Mouse (Mus musculus) neural tube, embryonic 12.5 days (tissue): ENCODE measurements around the gene Cdc42ep2. TPM values are rescaled to one million over a fixed set of nuclear protein-coding genes. Genes with fewer than 3 reads are reported as not detected.
"Not testable (repeated sequence)": the region's sequence is repeated elsewhere in the genome, so short reads cannot be mapped to it uniquely, and the experiment has no call there.

ENCODE experiments used
- ATAC-seq: fragments of 200-750 bp; cut with Nextera tagmentation; 2 replicates; pipeline ENCODE4 v1.8.0; 2017; ENCODE audit warnings: low read depth, mild to moderate bottlenecking, moderate TSS enrichment, moderate library complexity; ENCODE audit not compliant: low FRiP score
- H3K27ac ChIP-seq: fragments of 300-500 bp; sonication (generic); 2 replicates; pipeline ENCODE4 v1.5.1; 2016
- H3K27me3 ChIP-seq: fragments of 300-500 bp; sonication (generic); replicated peaks from 2 replicates; pipeline ENCODE4 v1.6.1; 2016; ENCODE audit warnings: mild to moderate bottlenecking
- H3K36me3 ChIP-seq: fragments of 300-500 bp; sonication (generic); 2 replicates; pipeline ENCODE4 v1.6.1; 2016; ENCODE audit warnings: mild to moderate bottlenecking
- H3K4me1 ChIP-seq: fragments of 300-500 bp; sonication (generic); 2 replicates; pipeline ENCODE4 v1.6.1; 2016
- H3K4me2 ChIP-seq: fragments of 300-500 bp; sonication (generic); replicated peaks from 2 replicates; pipeline ENCODE4 v1.6.1; 2016; ENCODE audit warnings: mild to moderate bottlenecking
- H3K4me3 ChIP-seq: fragments of 300-500 bp; sonication (generic); 2 replicates; pipeline ENCODE4 v1.5.1; 2016
- H3K9ac ChIP-seq: fragments of 300-500 bp; sonication (generic); 2 replicates; pipeline ENCODE4 v1.6.1; 2016; ENCODE audit warnings: mild to moderate bottlenecking
- H3K9me3 ChIP-seq: fragments of 300-500 bp; sonication (generic); 2 replicates; pipeline ENCODE4 v1.6.1; 2016; ENCODE audit warnings: mild to moderate bottlenecking
- WGBS: fragments of 180-500 bp; shearing (Covaris S2); methylation state at CpG from one replicate; pipeline ENCODE4 v1.1.7; 2016; 5-methylcytosine and 5-hydroxymethylcytosine counted together
- polyA plus RNA-seq: library from polyadenylated mRNA; unstranded; fragments of >200 nt; fragmentation: Nextera tagmentation; extraction: Ambion mirVana; gene quantifications from 2 replicates; pipeline ENCODE4 v1.2.1, GENCODE M21; 2016

Cdc42ep2 gene
- polyA plus RNA-seq, 1 experiment from 2014 or later = 5.7 TPM

DNA sequence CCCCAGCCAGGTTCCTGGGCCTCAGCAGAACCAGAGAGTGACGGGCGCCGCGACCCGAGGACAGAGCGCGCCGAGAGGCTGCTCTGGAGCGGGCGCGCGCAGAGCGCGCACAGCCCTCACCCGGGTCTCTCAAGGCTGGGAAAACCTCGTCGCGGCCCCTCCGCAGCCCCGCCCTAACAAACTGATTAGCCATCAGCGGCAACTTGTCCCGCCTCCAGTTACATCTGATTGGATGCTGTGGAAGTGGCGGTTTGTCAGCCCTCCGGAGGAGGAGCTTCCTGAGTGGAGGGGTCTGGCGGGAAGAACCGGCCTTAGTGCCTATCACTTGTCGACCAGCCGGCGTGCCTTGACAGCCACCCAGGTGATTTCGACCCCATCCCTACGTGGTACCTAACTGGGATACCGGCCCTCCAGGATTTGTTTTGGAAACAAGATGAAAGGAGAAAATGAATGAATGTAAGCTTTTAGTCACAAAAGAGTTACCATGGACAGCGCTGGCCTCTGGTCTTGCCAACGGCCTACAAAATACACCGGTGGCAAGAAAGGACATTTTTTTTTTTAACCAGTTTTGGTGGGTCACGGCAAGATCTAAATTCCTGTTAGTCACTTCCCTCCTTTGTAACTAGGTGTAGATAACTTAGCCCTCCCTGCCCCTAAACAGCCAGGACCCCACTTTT, 30.5 kb downstream of the Cdc42ep2 start, which contains the start of gene Tigd3:
Gene Tigd3 (minus strand): TSS at position 148 of the 677 bp plus-strand sequence.
- peak within 1 kb of the TSS; percentile 73 for H3K4me3 ChIP-seq
- H3K4me1 ChIP-seq = peaks cover 12% of the 10 kb centered on the region
- H3K27me3 ChIP-seq = no peaks in the 10 kb centered on the region
- peak within 1 kb of the TSS; percentile 89 for H3K9ac ChIP-seq
- no peaks in the 10 kb centered on the region for H3K9me3 ChIP-seq
- peaks cover 31% of the 10 kb centered on the region for H3K36me3 ChIP-seq
- ATAC-seq = peak; percentile 96
- peak within 1 kb of the TSS; percentile 91 for H3K4me2 ChIP-seq
- WGBS = 5% methylated on average over 36 of the region's 36 CpGs
- no peak within 1 kb of the TSS for H3K27ac ChIP-seq

GRCm38 (mm10) chr19:5893282-5894001, 31.2 kb downstream of the Cdc42ep2 start:
- no peaks in the 10 kb centered on the region for H3K9me3 ChIP-seq
- 7% methylated on average over 31 of the region's 31 CpGs for WGBS
- H3K4me2 ChIP-seq = peak overlapping the region; percentile 91
- peaks cover 12% of the 10 kb centered on the region for H3K4me1 ChIP-seq
- no peak overlapping the region for H3K27ac ChIP-seq
- H3K4me3 ChIP-seq = peak overlapping the region; percentile 73
- H3K27me3 ChIP-seq = no peaks in the 10 kb centered on the region
- peak overlapping the region; percentile 89 for H3K9ac ChIP-seq
- peak; percentile 60 for ATAC-seq
- H3K36me3 ChIP-seq = peaks cover 27% of the 10 kb centered on the region

DNA sequence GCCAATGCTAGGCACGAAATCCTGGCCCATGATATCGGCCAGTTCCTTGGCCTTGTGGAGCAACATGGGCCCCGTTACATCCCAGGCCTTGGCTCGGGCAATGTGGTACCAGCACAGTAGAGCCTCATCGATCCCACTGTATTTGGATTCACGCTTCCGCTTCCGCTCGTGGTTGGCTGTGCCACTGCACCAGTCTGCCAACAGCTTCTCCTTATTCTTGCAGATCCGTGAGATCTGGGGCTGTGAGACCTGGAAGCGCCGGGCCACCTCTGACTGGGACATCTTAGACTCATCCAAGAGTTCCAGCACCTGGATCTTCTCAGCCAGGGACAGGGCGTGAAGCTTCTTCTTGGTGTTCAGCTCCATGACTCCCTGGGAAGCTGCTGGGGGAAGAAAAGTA, 31.9 kb downstream of the Cdc42ep2 start:
- peaks cover 23% of the 10 kb centered on the region for H3K36me3 ChIP-seq
- H3K27me3 ChIP-seq = no peaks in the 10 kb centered on the region
- 94% methylated on average over 13 of the region's 13 CpGs for WGBS
- H3K4me1 ChIP-seq = peaks cover 12% of the 10 kb centered on the region
- peak overlapping the region; percentile 91 for H3K4me2 ChIP-seq
- H3K9ac ChIP-seq = peak overlapping the region; percentile 89
- no peak for ATAC-seq
- peak overlapping the region; percentile 73 for H3K4me3 ChIP-seq
- no peak overlapping the region for H3K27ac ChIP-seq
- H3K9me3 ChIP-seq = no peaks in the 10 kb centered on the region

DNA sequence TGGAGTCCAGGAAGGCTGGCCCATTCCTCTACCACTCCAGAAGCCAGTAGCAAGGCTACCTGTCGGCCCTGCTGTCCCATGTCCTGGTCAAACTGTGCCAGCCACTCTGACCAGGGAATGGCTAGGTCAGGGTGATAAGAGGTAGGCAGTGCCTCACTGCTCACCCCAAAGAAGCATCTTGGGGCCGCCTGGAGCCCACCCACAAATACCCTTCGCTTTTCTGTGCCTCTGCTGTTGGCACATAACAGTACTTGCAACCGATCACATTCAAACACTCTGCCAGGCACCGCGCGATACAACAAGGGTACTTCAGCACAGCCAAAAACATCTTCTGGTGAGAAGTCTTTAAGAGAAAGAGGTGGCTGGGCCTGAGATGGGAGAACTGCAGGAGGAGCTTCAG, 32.4 kb downstream of the Cdc42ep2 start:
- peaks cover 21% of the 10 kb centered on the region for H3K36me3 ChIP-seq
- H3K4me2 ChIP-seq = peak overlapping the region; percentile 91; the same call in 1 of the 2 replicates
- no peak for ATAC-seq
- no peak overlapping the region for H3K9ac ChIP-seq
- H3K9me3 ChIP-seq = no peaks in the 10 kb centered on the region
- no peaks in the 10 kb centered on the region for H3K27me3 ChIP-seq
- H3K4me1 ChIP-seq = peaks cover 12% of the 10 kb centered on the region
- no peak overlapping the region for H3K4me3 ChIP-seq
- 93% methylated on average over 7 of the region's 7 CpGs for WGBS
- no peak overlapping the region for H3K27ac ChIP-seq

DNA sequence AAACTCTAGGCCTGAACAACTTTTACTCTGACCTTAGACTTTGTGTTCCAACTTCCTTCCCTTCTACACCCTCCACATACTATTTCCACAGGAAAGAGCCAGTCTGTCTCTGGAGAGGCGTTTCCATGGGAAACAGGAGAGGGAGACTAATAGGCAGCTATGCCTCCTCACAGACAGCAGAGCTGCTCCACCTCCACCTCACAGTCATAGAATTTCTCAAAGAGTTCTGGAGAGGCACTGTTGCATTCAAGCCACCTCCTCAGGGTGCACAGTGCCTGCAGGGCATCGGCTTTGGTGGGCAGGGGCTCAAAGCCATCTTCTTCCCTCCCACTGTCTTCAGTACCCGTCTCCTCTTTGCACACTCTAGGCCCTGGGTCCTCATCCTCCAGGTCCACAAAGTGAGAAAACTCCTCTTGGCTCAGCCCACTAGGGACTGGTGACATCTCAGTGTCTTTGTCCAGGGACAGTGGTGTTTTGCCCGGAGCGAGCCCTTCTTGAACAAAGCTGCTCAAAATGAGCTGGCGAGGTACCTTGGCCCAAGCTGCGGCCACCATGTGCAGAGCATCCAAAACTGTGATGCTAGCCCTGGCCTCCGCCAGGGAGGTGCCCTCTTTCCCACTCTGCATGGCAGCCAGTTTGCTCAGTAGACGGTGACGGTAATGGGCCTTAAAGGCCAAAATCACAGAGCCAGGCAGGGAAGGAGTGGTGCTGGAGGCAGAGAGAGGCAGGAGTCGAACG, 32.9 kb downstream of the Cdc42ep2 start:
- Histone ChIP-seq H3K27ac (no peak overlapping the region), H3K36me3 (peaks cover 18% of the 10 kb centered on the region), H3K4me1 (peaks cover 12% of the 10 kb centered on the region), H3K4me2 (no peak overlapping the region), H3K4me3 (no peak overlapping the region), H3K27me3 (no peaks in the 10 kb centered on the region), H3K9me3 (no peaks in the 10 kb centered on the region), H3K9ac (no peak overlapping the region)
- WGBS = 94% methylated on average over 12 of the region's 12 CpGs
- ATAC-seq = no peak

DNA sequence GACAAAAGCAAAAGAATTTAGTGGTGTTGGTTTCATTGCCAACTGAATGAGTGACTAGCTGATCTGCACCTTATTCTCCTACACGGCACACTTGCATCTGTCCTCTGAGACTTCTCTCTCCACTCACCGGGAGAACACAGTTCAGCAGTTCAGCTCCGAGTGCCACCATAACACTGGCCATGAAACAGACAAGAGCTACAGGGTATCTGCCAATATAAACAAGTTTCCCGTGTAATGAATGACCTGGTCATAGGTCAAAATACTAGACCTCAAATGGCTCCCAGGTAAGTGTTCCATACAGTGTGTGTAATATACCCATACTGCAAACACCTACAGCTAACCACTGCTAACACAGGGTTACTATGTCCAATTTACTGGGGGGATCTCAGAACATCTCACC, 35.4 kb downstream of the Cdc42ep2 start:
- peaks cover 12% of the 10 kb centered on the region for H3K4me1 ChIP-seq
- H3K4me3 ChIP-seq = no peak overlapping the region
- H3K9me3 ChIP-seq = no peaks in the 10 kb centered on the region
- 77% methylated on average over 4 of the region's 4 CpGs for WGBS
- no peak overlapping the region for H3K4me2 ChIP-seq
- peaks cover 11% of the 10 kb centered on the region; the same call in 1 of the 2 replicates for H3K36me3 ChIP-seq
- no peak for ATAC-seq
- H3K9ac ChIP-seq = no peak overlapping the region
- H3K27ac ChIP-seq = no peak overlapping the region
- no peaks in the 10 kb centered on the region for H3K27me3 ChIP-seq

GRCm38 (mm10) chr19:5887234-5887815, 37.3 kb downstream of the Cdc42ep2 start:
- Histone ChIP-seq H3K4me2 (no peak overlapping the region), H3K4me1 (no peaks in the 10 kb centered on the region), H3K9me3 (no peaks in the 10 kb centered on the region), H3K27ac (no peak overlapping the region), H3K9ac (no peak overlapping the region), H3K36me3 (peaks cover 10% of the 10 kb centered on the region; the same call in 1 of the 2 replicates), H3K27me3 (no peaks in the 10 kb centered on the region), H3K4me3 (no peak overlapping the region)
- 84% methylated on average over 3 of the region's 3 CpGs for WGBS
- ATAC-seq = no peak

DNA sequence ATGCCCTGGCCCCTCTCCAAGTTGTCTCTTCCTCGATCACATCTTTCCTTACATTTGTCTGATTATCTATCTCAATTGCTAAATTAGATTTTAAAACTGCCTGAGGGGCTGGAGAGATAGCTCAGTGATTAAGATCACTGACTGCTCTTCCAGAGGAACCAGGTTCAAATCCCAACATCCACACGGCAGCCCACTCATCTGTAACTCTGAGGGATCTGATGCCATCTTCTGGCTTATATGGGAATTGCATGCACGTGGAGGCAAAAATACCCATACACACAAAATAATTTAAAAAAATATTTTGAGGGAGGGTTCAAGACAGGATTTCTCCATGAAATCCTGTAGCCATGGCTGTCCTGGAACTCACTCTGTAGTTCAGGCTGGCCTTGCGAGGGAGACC, 38.8 kb downstream of the Cdc42ep2 start:
- H3K9ac ChIP-seq = no peak overlapping the region
- no peak for ATAC-seq
- H3K4me2 ChIP-seq = no peak overlapping the region
- H3K27ac ChIP-seq = no peak overlapping the region
- no peaks in the 10 kb centered on the region for H3K4me1 ChIP-seq
- no peaks in the 10 kb centered on the region for H3K27me3 ChIP-seq
- 64% methylated on average over 4 of the region's 4 CpGs for WGBS
- no peaks in the 10 kb centered on the region for H3K9me3 ChIP-seq
- no peak overlapping the region for H3K4me3 ChIP-seq
- no peaks in the 10 kb centered on the region for H3K36me3 ChIP-seq

DNA sequence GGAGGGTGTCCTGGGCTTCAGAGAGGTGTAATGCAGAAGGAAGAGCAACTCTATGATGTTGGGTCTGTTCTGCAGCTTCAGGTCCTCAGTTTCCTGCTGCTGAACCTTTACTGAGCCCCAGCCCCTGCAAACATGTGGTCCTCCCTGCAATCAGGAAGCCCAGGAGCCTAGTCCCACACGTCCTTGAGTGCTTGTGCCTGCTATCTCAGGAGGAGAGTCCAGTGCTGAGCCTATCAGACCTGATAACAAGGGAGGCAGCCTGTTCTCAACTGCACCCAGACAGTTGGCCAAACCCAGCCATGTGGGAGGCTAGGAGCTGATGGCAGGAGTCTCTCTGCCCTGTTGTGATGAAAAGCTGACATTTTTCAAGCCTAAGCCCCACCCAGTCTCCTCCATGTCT, 40.7 kb downstream of the Cdc42ep2 start:
- no peaks in the 10 kb centered on the region for H3K36me3 ChIP-seq
- H3K4me1 ChIP-seq = no peaks in the 10 kb centered on the region
- no peak overlapping the region for H3K4me3 ChIP-seq
- ATAC-seq = no peak
- H3K9me3 ChIP-seq = no peaks in the 10 kb centered on the region
- H3K27ac ChIP-seq = no peak overlapping the region
- H3K9ac ChIP-seq = no peak overlapping the region
- 45% methylated on average over 1 of the region's 1 CpGs for WGBS
- no peaks in the 10 kb centered on the region for H3K27me3 ChIP-seq
- no peak overlapping the region for H3K4me2 ChIP-seq

DNA sequence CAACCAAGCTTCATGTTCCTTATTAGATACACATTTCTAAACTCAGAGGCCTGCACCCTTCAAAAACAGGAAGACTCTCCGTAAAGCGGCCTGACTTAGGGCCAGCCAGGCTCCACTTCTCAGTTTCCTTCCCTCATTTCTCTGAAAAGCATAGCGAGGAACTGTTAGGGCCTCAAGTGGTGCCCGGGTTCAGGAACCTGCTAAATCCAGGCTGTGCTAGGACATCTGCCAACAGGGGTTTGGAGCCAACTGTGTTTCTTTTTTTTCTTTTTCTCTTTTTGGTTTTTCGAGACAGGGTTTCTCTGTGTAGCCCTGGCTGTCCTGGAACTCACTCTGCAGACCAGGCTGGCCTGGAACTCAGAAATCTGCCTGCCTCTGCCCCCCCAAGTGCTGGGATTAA, 42.5 kb downstream of the Cdc42ep2 start:
- H3K9ac ChIP-seq, H3K4me3 ChIP-seq, H3K9me3 ChIP-seq, H3K36me3 ChIP-seq, ATAC-seq, H3K27me3 ChIP-seq, H3K4me1 ChIP-seq, H3K27ac ChIP-seq, H3K4me2 ChIP-seq: not testable (repeated sequence)
- WGBS = 89% methylated on average over 5 of the region's 5 CpGs

GRCm38 (mm10) chr19:5881155-5881554, 43.5 kb downstream of the Cdc42ep2 start:
- Histone ChIP-seq H3K27me3 (no peaks in the 10 kb centered on the region), H3K4me3 (no peak overlapping the region), H3K4me2 (no peak overlapping the region), H3K9me3 (no peaks in the 10 kb centered on the region), H3K27ac (no peak overlapping the region), H3K36me3 (no peaks in the 10 kb centered on the region), H3K4me1 (no peaks in the 10 kb centered on the region), H3K9ac (no peak overlapping the region)
- ATAC-seq = no peak
- 95% methylated on average over 6 of the region's 6 CpGs for WGBS

DNA sequence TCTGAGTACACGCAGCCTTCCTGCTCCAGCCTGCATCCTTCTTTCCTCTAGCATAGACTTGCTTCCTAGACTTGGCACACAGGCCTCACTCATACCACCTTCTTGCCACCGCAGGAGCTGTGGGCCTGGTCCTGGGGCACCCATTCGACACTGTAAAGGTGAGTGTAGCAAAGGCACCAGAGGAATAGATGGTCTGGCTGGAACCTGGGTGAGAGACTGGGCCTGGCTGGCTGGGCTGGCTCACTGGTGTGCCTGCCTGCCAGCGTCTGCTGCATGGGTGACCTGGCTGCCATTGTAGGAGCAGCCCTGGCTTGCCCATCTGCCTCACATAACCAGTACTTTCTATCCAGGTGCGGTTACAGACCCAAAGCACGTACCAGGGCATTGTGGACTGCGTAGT, 44.9 kb downstream of the Cdc42ep2 start:
- no peak overlapping the region for H3K27ac ChIP-seq
- H3K36me3 ChIP-seq = no peaks in the 10 kb centered on the region
- peaks cover 3% of the 10 kb centered on the region; the same call in 1 of the 2 replicates for H3K4me1 ChIP-seq
- no peaks in the 10 kb centered on the region for H3K27me3 ChIP-seq
- H3K4me2 ChIP-seq = no peak overlapping the region
- WGBS = 91% methylated on average over 7 of the region's 7 CpGs
- no peak for ATAC-seq
- no peaks in the 10 kb centered on the region for H3K9me3 ChIP-seq
- H3K4me3 ChIP-seq = no peak overlapping the region
- no peak overlapping the region for H3K9ac ChIP-seq
